Mouse (Mus musculus) forebrain, embryonic 13.5 days (tissue): ENCODE data around the gene Morf4l2. TPM values are rescaled to one million over a fixed set of nuclear protein-coding genes. Genes with fewer than 3 reads are reported as not detected.
"Not testable (repeated sequence)": the region's sequence is repeated elsewhere in the genome, so short reads cannot be mapped to it uniquely, and the experiment has no call there.

Source experiments
- ATAC-seq: fragments of 200-750 bp; cut with Nextera tagmentation; 2 replicates; pipeline ENCODE4 v1.8.0; 2017
- H3K27ac ChIP-seq: fragments of 300-500 bp; sonication (generic); 2 replicates; pipeline ENCODE4 v1.5.1; 2015; ENCODE audit warnings: inconsistent platforms, mild to moderate bottlenecking, moderate library complexity
- H3K27me3 ChIP-seq: fragments of 300-500 bp; sonication (generic); 2 replicates; pipeline ENCODE4 v1.6.1; 2015; ENCODE audit warnings: mild to moderate bottlenecking, inconsistent platforms
- H3K36me3 ChIP-seq: fragments of 300-500 bp; sonication (generic); 2 replicates; pipeline ENCODE4 v1.6.1; 2015; ENCODE audit warnings: mild to moderate bottlenecking, inconsistent platforms; ENCODE audit not compliant: poor library complexity, severe bottlenecking
- H3K4me1 ChIP-seq: fragments of 300-500 bp; sonication (generic); 2 replicates; pipeline ENCODE4 v1.6.1; 2015; ENCODE audit warnings: inconsistent platforms
- H3K4me2 ChIP-seq: fragments of 300-500 bp; sonication (generic); 2 replicates; pipeline ENCODE4 v1.6.1; 2015; ENCODE audit warnings: inconsistent platforms, mild to moderate bottlenecking, moderate library complexity
- H3K4me3 ChIP-seq: fragments of 300-500 bp; sonication (generic); 2 replicates; pipeline ENCODE4 v1.5.1; 2015; ENCODE audit warnings: mild to moderate bottlenecking, inconsistent platforms
- H3K9ac ChIP-seq: fragments of 300-500 bp; sonication (generic); 2 replicates; pipeline ENCODE4 v1.6.1; 2015; ENCODE audit warnings: mild to moderate bottlenecking, inconsistent platforms
- H3K9me3 ChIP-seq: fragments of 300-500 bp; sonication (generic); replicated peaks from 2 replicates; pipeline ENCODE4 v1.6.1; 2016; ENCODE audit warnings: inconsistent platforms
- WGBS: fragments of 180-500 bp; shearing (Covaris S2); methylation state at CpG from one replicate; pipeline ENCODE4 v1.1.7; 2015; 5-methylcytosine and 5-hydroxymethylcytosine counted together
- polyA plus RNA-seq: library from polyadenylated mRNA; unstranded; fragments of >200 nt; fragmentation: Nextera tagmentation; extraction: Ambion mirVana; gene quantifications from 2 replicates; pipeline ENCODE4 v1.2.1, GENCODE M21; 2015

The Morf4l2 gene
- polyA plus RNA-seq, 1 experiment from 2014 or later: 561 TPM

- Histone ChIP-seq H3K9me3 (no peaks in the 10 kb centered on the region), H3K4me1 (peaks cover 8% of the 10 kb centered on the region), H3K4me3 (peak overlapping the region; percentile 46), H3K27me3 (no peaks in the 10 kb centered on the region), H3K36me3 (no peaks in the 10 kb centered on the region; the same call in 1 of the 2 replicates), H3K4me2 (peak overlapping the region; percentile 56), H3K27ac (peak overlapping the region; percentile 85), H3K9ac (peak overlapping the region; percentile 63)
- ATAC-seq: peak; percentile 74
- 29% methylated on average over 44 of the region's 46 CpGs for WGBS
Observed at GRCm38 (mm10) chrX:136741651-136742201, 1.8 kb downstream of the Morf4l2 start.

GRCm38 (mm10) chrX:136740791-136741650 is 2.5 kb downstream of the Morf4l2 start:
- peak; percentile 99 for ATAC-seq
- Histone ChIP-seq H3K27ac (peak overlapping the region; percentile 85), H3K9me3 (no peaks in the 10 kb centered on the region), H3K9ac (peak overlapping the region; percentile 70), H3K4me3 (peak overlapping the region; percentile 52), H3K4me2 (peak overlapping the region; percentile 61), H3K4me1 (peaks cover 8% of the 10 kb centered on the region), H3K27me3 (no peaks in the 10 kb centered on the region), H3K36me3 (peaks cover 2% of the 10 kb centered on the region; the same call in 1 of the 2 replicates)
- 18% methylated on average over 39 of the region's 39 CpGs for WGBS

- Histone ChIP-seq H3K27me3 (no peaks in the 10 kb centered on the region), H3K27ac (peak overlapping the region; percentile 80; the same call in 1 of the 2 replicates), H3K4me3 (peak overlapping the region; percentile 52), H3K36me3 (peaks cover 5% of the 10 kb centered on the region; the same call in 1 of the 2 replicates), H3K9me3 (no peaks in the 10 kb centered on the region), H3K4me2 (peak overlapping the region; percentile 61), H3K4me1 (peaks cover 8% of the 10 kb centered on the region), H3K9ac (peak overlapping the region; percentile 70)
- whole genome bisulfite sequencing: 20% methylated on average over 15 of the region's 15 CpGs
- ATAC-seq: no peak
Observed at GRCm38 (mm10) chrX:136740087-136740790, 3.3 kb downstream of the Morf4l2 start.

- H3K4me3 ChIP-seq: no peak overlapping the region
- H3K36me3 ChIP-seq: 0 out of 2 replicates have a peak, but pooled peaks cover 5% of the 10 kb centered on the region
- WGBS: 85% methylated on average over 4 of the region's 4 CpGs
- no peak overlapping the region for H3K27ac ChIP-seq
- no peaks in the 10 kb centered on the region for H3K9me3 ChIP-seq
- no peak overlapping the region for H3K4me2 ChIP-seq
- no peak for ATAC-seq
- no peaks in the 10 kb centered on the region for H3K4me1 ChIP-seq
- no peak overlapping the region for H3K9ac ChIP-seq
- no peaks in the 10 kb centered on the region for H3K27me3 ChIP-seq
Observed at GRCm38 (mm10) chrX:136732016-136732415, 11.5 kb downstream of the Morf4l2 start.

GRCm38 (mm10) chrX:136714742-136715474 is 28.6 kb downstream of the Morf4l2 start:
- H3K9ac ChIP-seq, H3K4me2 ChIP-seq, H3K4me1 ChIP-seq, H3K36me3 ChIP-seq, H3K4me3 ChIP-seq, H3K9me3 ChIP-seq, H3K27me3 ChIP-seq: not testable (repeated sequence)
- WGBS: 23% methylated on average over 3 of the region's 3 CpGs
- peak; percentile 89 for ATAC-seq
- H3K27ac ChIP-seq: peak overlapping the region; percentile 31

GRCm38 (mm10) chrX:136708782-136709181 is 34.7 kb downstream of the Morf4l2 start:
- Histone ChIP-seq H3K27ac (peak overlapping the region; percentile 87), H3K36me3 (no peaks in the 10 kb centered on the region), H3K27me3 (no peaks in the 10 kb centered on the region), H3K4me3 (peak overlapping the region; percentile 50), H3K9ac (peak overlapping the region; percentile 75), H3K9me3 (no peaks in the 10 kb centered on the region), H3K4me2 (peak overlapping the region; percentile 62), H3K4me1 (no peaks in the 10 kb centered on the region)
- WGBS: 24% methylated on average over 14 of the region's 14 CpGs
- ATAC-seq: peak; percentile 31

- Histone ChIP-seq H3K27me3 (no peaks in the 10 kb centered on the region), H3K4me2 (peak overlapping the region; percentile 62), H3K27ac (peak overlapping the region; percentile 87), H3K36me3 (no peaks in the 10 kb centered on the region), H3K9ac (peak overlapping the region; percentile 75), H3K4me3 (peak overlapping the region; percentile 50), H3K4me1 (no peaks in the 10 kb centered on the region), H3K9me3 (no peaks in the 10 kb centered on the region)
- whole genome bisulfite sequencing: 14% methylated on average over 18 of the region's 18 CpGs
- peak; percentile 93 for ATAC-seq
Observed at GRCm38 (mm10) chrX:136708168-136708681, 35.3 kb downstream of the Morf4l2 start.

GRCm38 (mm10) chrX:136707446-136708167 is 35.9 kb downstream of the Morf4l2 start, which contains the start of gene Tceal1:
TSS of gene Tceal1 (plus strand) at chrX:136707982.
- WGBS: 16% methylated on average over 15 of the region's 15 CpGs
- Histone ChIP-seq H3K4me3 (peak within 1 kb of the TSS; percentile 50), H3K4me2 (peak within 1 kb of the TSS; percentile 62), H3K9ac (peak within 1 kb of the TSS; percentile 75), H3K4me1 (no peaks in the 10 kb centered on the region), H3K27me3 (no peaks in the 10 kb centered on the region), H3K36me3 (no peaks in the 10 kb centered on the region), H3K27ac (peak within 1 kb of the TSS; percentile 87), H3K9me3 (no peaks in the 10 kb centered on the region)
- ATAC-seq: peak; percentile 95

- 91% methylated on average over 5 of the region's 5 CpGs for WGBS
- Histone ChIP-seq H3K4me3 (no peak overlapping the region), H3K9ac (no peak overlapping the region), H3K27ac (no peak overlapping the region), H3K4me2 (no peak overlapping the region), H3K4me1 (peaks cover 6% of the 10 kb centered on the region; the same call in 1 of the 2 replicates), H3K27me3 (no peaks in the 10 kb centered on the region), H3K36me3 (no peaks in the 10 kb centered on the region), H3K9me3 (no peaks in the 10 kb centered on the region)
- no peak for ATAC-seq
Observed at GRCm38 (mm10) chrX:136693196-136693595, 50.3 kb downstream of the Morf4l2 start.

GRCm38 (mm10) chrX:136692294-136692675 is 51.2 kb downstream of the Morf4l2 start:
- Histone ChIP-seq H3K4me3 (no peak overlapping the region), H3K9me3 (no peaks in the 10 kb centered on the region), H3K27me3 (no peaks in the 10 kb centered on the region), H3K27ac (0 out of 2 replicates have a peak overlapping the region, but pooled peaks have one; percentile 19), H3K4me2 (no peak overlapping the region), H3K9ac (no peak overlapping the region), H3K36me3 (no peaks in the 10 kb centered on the region), H3K4me1 (peaks cover 6% of the 10 kb centered on the region; the same call in 1 of the 2 replicates)
- no peak for ATAC-seq
- 53% methylated on average over 4 of the region's 4 CpGs for WGBS
